Mouse (Mus musculus) MEL (cell line): ENCODE measurements around the gene Utp11. TPM values are rescaled to one million over a fixed set of nuclear protein-coding genes. Genes with fewer than 3 reads are reported as not detected.

Experiments used
- DNase-seq: peaks from one replicate; pipeline ENCODE4 v3.0.0; 2011; ENCODE audit warnings: low read depth, low spot score
- H3K27ac ChIP-seq: 2 replicates; pipeline ENCODE4 v1.5.1; 2012; ENCODE audit warnings: low read depth, mild to moderate bottlenecking, control low read depth, low read length, moderate library complexity; ENCODE audit not compliant: control insufficient read depth
- H3K27me3 ChIP-seq, 2 experiments: fragments of 150-350 bp in 1 of 2; sonication (generic) in 1 of 2; 2 replicates each; pipeline ENCODE4 v1.6.1; 2012; ENCODE audit warnings: low read length in 2 of 2, mild to moderate bottlenecking in 2 of 2, improper control_type of control experiment in 1 of 2, moderate library complexity in 1 of 2; ENCODE audit not compliant: insufficient read depth in 2 of 2, control insufficient read depth in 1 of 2
- H3K36me3 ChIP-seq, 2 experiments: 2 replicates each; pipeline ENCODE4 v1.6.1; 2012 to 2014; ENCODE audit warnings: low read length in 2 of 2, improper control_type of control experiment in 1 of 2, inconsistent platforms in 1 of 2, mild to moderate bottlenecking in 1 of 2; ENCODE audit not compliant: insufficient read depth in 2 of 2, control insufficient read depth in 1 of 2
- H3K4me1 ChIP-seq, 2 experiments: fragments of 150-350 bp in 1 of 2; sonication (generic) in 1 of 2; 2 replicates each; pipeline ENCODE4 v1.6.1; 2012; ENCODE audit warnings: low read length in 2 of 2, improper control_type of control experiment in 1 of 2, mild to moderate bottlenecking in 1 of 2; ENCODE audit not compliant: insufficient read depth in 2 of 2, control insufficient read depth in 1 of 2
- H3K4me3 ChIP-seq, 2 experiments: fragments of 150-350 bp in 1 of 2; sonication (generic) in 1 of 2; 2 replicates each; pipeline ENCODE4 v1.5.1; 2012; ENCODE audit warnings: low read depth in 2 of 2, low read length in 2 of 2, mild to moderate bottlenecking in 2 of 2, moderate library complexity in 2 of 2, control low read depth in 1 of 2, improper control_type of control experiment in 1 of 2; ENCODE audit not compliant: control insufficient read depth in 1 of 2, insufficient read depth in 1 of 2
- H3K79me2 ChIP-seq: 2 replicates; pipeline ENCODE4 v1.6.1; 2012; ENCODE audit warnings: mild to moderate bottlenecking, low read length, moderate library complexity; ENCODE audit not compliant: control insufficient read depth, poor library complexity, insufficient read depth
- H3K9ac ChIP-seq: 2 replicates; pipeline ENCODE4 v1.6.1; 2012; ENCODE audit warnings: low read depth, mild to moderate bottlenecking, control low read depth, low read length, moderate library complexity; ENCODE audit not compliant: control insufficient read depth, poor library complexity, severe bottlenecking
- H3K9me3 ChIP-seq: fragments of 150-350 bp; sonication (generic); replicated peaks from 2 replicates; pipeline ENCODE4 v1.6.1; 2012; ENCODE audit warnings: mild to moderate bottlenecking, low read length, improper control_type of control experiment, moderate library complexity; ENCODE audit not compliant: insufficient read depth
- BHLHE40 ChIP-seq: IDR thresholded peaks from 2 replicates; pipeline ENCODE4 v1.6.1; 2012; ENCODE audit warnings: low read depth, mild to moderate bottlenecking, inconsistent platforms, low read length, improper control_type of control experiment, borderline replicate concordance
- CHD1 ChIP-seq: IDR thresholded peaks from 2 replicates; pipeline ENCODE4 v1.6.1; 2012; ENCODE audit warnings: low read depth, mild to moderate bottlenecking, inconsistent platforms, low read length, improper control_type of control experiment
- CHD2 ChIP-seq: IDR thresholded peaks from 2 replicates; pipeline ENCODE4 v1.6.1; 2011; ENCODE audit warnings: low read length, improper control_type of control experiment
- E2F4 ChIP-seq: IDR thresholded peaks from 2 replicates; pipeline ENCODE4 v1.6.1; 2011; ENCODE audit warnings: low read depth, low read length, improper control_type of control experiment, borderline replicate concordance
- ELF1 ChIP-seq: IDR thresholded peaks from 2 replicates; pipeline ENCODE4 v1.6.1; 2014; ENCODE audit warnings: low read depth, mild to moderate bottlenecking, inconsistent platforms, low read length, improper control_type of control experiment, moderate library complexity
- ETS1 ChIP-seq: IDR thresholded peaks from 2 replicates; pipeline ENCODE4 v1.6.1; 2012; ENCODE audit warnings: low read depth, mild to moderate bottlenecking, inconsistent platforms, low read length, improper control_type of control experiment, moderate library complexity
- MAX ChIP-seq: IDR thresholded peaks from 2 replicates; pipeline ENCODE4 v1.6.1; 2011; ENCODE audit warnings: low read length, improper control_type of control experiment
- MYC ChIP-seq: IDR thresholded peaks from 2 replicates; pipeline ENCODE4 v1.6.1; 2011; ENCODE audit warnings: low read depth, mild to moderate bottlenecking, low read length, improper control_type of control experiment, moderate library complexity
- POLR2A ChIP-seq, 2 experiments: IDR thresholded peaks; 2 replicates each; pipeline ENCODE4 v1.6.1; 2011 to 2012; ENCODE audit warnings: low read length in 2 of 2, mild to moderate bottlenecking in 2 of 2, control low read depth in 1 of 2, improper control_type of control experiment in 1 of 2, low read depth in 1 of 2, moderate library complexity in 1 of 2; ENCODE audit not compliant: control insufficient read depth in 1 of 2, insufficient read depth in 1 of 2, poor library complexity in 1 of 2
- POLR2AphosphoS2 ChIP-seq: IDR thresholded peaks from 2 replicates; pipeline ENCODE4 v1.6.1; 2011; ENCODE audit warnings: low read length, improper control_type of control experiment
- SMC3 ChIP-seq: IDR thresholded peaks from 2 replicates; pipeline ENCODE4 v1.6.1; 2011; ENCODE audit warnings: low read depth, low read length, improper control_type of control experiment
- TBP ChIP-seq: IDR thresholded peaks from 2 replicates; pipeline ENCODE4 v1.8.0; 2011; ENCODE audit warnings: low read depth, low read length, improper control_type of control experiment
- TCF12 ChIP-seq: IDR thresholded peaks from 2 replicates; pipeline ENCODE4 v1.6.1; 2014; ENCODE audit warnings: low read depth, mild to moderate bottlenecking, inconsistent platforms, low read length, improper control_type of control experiment, moderate library complexity
- USF1 ChIP-seq: IDR thresholded peaks from 2 replicates; pipeline ENCODE4 v1.6.1; 2014; ENCODE audit warnings: low read depth, mild to moderate bottlenecking, inconsistent platforms, low read length, improper control_type of control experiment, moderate library complexity
- USF2 ChIP-seq, 2 experiments: IDR thresholded peaks; 2 replicates each; pipeline ENCODE4 v1.6.1; 2011 to 2012; ENCODE audit warnings: improper control_type of control experiment in 2 of 2, low read length in 2 of 2, borderline replicate concordance in 1 of 2, inconsistent platforms in 1 of 2, low read depth in 1 of 2, mild to moderate bottlenecking in 1 of 2; ENCODE audit not compliant: insufficient read depth in 1 of 2
- ZKSCAN1 ChIP-seq: IDR thresholded peaks from 2 replicates; pipeline ENCODE4 v1.6.1; 2012; ENCODE audit warnings: low read depth, mild to moderate bottlenecking, inconsistent platforms, low read length, improper control_type of control experiment, moderate library complexity
- polyA plus RNA-seq, 2 experiments: library from polyadenylated mRNA; stranded (reverse) in 1 of 2; unstranded in 1 of 2; fragments of >175 nt in 1 of 2; fragments of >200 nt in 1 of 2; gene quantifications; 2 replicates each; pipeline versions ENCODE4 v1.2.1 to v1.2.4; 2012; ENCODE audit warnings: low replicate concordance in 2 of 2, low read depth in 1 of 2; ENCODE audit not compliant: insufficient read length in 2 of 2, insufficient read depth in 1 of 2, missing spikeins in 1 of 2
- total RNA-seq: library from RNA; depleted of rRNA; stranded (reverse); fragments of 300-350 nt; gene quantifications from 2 replicates; pipeline ENCODE4 v1.2.3, GENCODE M21; 2012

Gene Utp11
- total and polyA plus RNA-seq, 3 experiments, result 68.3 to 86.9 TPM; not detected in 1

DNA sequence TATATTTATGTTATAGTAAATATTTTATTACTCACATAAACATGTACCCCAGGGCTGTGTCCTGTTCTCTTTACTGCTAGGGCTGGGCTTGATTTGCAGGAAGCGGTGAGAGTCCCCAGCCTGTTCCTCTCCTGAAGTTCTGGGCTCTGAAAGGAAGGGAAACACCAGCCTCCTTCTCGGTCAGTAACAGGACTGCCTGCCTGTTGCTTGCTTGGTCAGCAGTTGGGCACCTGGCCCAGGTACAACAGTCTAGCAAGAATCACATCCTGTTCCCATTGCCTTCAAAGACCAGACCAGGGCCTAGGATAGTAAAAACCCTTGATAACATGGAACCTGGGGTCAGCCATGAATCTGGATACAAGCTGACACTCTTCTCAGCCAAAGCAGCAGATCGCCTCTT is 32.8 kb downstream of the Utp11 start:
- H3K36me3 ChIP-seq, result no peaks in the 10 kb centered on the region
- no peak overlapping the region for H3K27ac ChIP-seq
- H3K79me2 ChIP-seq, result no peaks in the 10 kb centered on the region
- H3K27me3 ChIP-seq, result no peaks in the 10 kb centered on the region; a peak in 1 of 4 replicates
- TF ChIP-seq E2F4 (no peak), CHD2 (no peak), BHLHE40 (no peak), TCF12 (no peak), SMC3 (no peak), POLR2AphosphoS2 (no peak), USF2 (IDR thresholded peaks at IDR 0.05; ENCODE audit: borderline replicate concordance in 1 of 2, insufficient read depth in 1 of 2, low read depth in 1 of 2, low read length in 2 of 2) (no peak)
- TF ChIP-seq, all 39 proteins: peak for 0
- DNase-seq, result no peak
- Histone ChIP-seq H3K9ac (no peak overlapping the region), H3K4me1 (no peaks in the 10 kb centered on the region), H3K4me3 (no peak overlapping the region), H3K9me3 (no peaks in the 10 kb centered on the region)

DNA sequence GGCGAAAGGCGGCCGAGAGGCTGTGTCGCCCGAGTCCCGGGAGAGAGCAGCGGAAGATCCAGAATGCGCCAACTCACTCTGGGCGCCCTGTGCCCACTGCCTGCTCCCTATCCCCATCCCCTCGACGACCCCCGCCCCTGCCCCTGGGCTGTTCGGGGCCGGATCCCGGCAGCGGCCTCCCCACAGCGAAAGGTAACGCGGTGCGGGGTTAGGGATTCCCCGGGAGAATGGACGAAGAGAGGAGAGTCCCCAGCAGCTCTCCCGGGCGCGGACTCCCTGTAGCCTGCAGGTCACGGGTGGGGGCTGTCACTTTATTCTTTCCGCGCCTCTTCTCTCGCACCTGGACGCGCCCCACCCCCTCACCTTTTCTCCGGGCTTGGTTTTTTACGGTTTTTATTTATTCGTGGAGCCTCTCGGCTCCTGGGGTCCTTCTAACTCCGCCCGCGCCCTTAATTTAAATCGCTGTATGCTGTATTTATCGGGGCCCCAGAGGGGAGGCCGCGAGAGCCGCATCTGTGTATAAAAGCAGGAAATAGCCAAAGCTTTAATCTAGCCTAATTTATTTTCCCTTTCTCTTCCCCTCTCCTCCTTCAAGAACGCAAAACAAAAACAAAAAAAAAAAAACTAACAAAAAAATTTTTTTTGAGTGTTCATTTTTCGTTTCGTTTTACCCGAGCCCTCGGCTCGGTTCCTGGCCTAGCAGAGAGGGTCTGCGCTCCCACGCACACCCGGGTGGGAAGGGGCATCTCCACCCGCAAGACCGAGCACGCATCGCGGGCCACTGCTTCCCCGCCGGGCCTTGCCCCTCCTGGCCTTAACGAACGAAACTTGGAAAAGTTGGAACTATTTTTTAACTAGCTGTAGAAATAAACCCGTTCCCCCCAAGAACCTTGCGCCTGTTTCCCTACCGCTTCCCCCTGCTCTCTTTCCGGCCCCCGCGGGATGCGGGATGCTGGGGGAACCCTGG is 33.9 kb downstream of the Utp11 start:
- H3K79me2 ChIP-seq, result no peaks in the 10 kb centered on the region
- H3K4me3 ChIP-seq, result no peak overlapping the region

GRCm38 (mm10) chr4:124658412-124658851 is 35.0 kb downstream of the Utp11 start:
- Histone ChIP-seq H3K27me3 (no peaks in the 10 kb centered on the region; a peak in 1 of 4 replicates), H3K9ac (no peak overlapping the region), H3K79me2 (no peaks in the 10 kb centered on the region)

More for the DNA sequence above, 33.9 kb downstream of the Utp11 start:
- DNase-seq, result no peak
- Histone ChIP-seq H3K4me1 (no peaks in the 10 kb centered on the region), H3K9me3 (no peaks in the 10 kb centered on the region), H3K27ac (no peak overlapping the region), H3K27me3 (no peaks in the 10 kb centered on the region; a peak in 1 of 4 replicates), H3K36me3 (no peaks in the 10 kb centered on the region), H3K9ac (no peak overlapping the region)
- no peak for TF ChIP-seq ZKSCAN1
- TF ChIP-seq ETS1, result no peak
- TF ChIP-seq ELF1, result no peak
- TF ChIP-seq MAX, result no peak
- no peak for TF ChIP-seq USF1
- TF ChIP-seq TBP, result no peak

More at GRCm38 (mm10) chr4:124658412-124658851, 35.0 kb downstream of the Utp11 start:
- no peaks in the 10 kb centered on the region for H3K4me1 ChIP-seq
- TF ChIP-seq MYC, result no peak
- TF ChIP-seq POLR2A (IDR thresholded peaks at IDR 0.05; ENCODE audit: control insufficient read depth in 1 of 2, insufficient read depth in 1 of 2, low read depth in 1 of 2, low read length in 2 of 2, poor library complexity in 1 of 2), result no peak
- TF ChIP-seq E2F4, result no peak
- TF ChIP-seq CHD1, result no peak
- TF ChIP-seq, all 39 proteins: peak for 0
- Histone ChIP-seq H3K36me3 (no peaks in the 10 kb centered on the region), H3K9me3 (no peaks in the 10 kb centered on the region), H3K27ac (no peak overlapping the region), H3K4me3 (no peak overlapping the region)
- DNase-seq, result no peak
